ENCODE assay signal across 9 mouse cellular contexts in the genomic region with DNA sequence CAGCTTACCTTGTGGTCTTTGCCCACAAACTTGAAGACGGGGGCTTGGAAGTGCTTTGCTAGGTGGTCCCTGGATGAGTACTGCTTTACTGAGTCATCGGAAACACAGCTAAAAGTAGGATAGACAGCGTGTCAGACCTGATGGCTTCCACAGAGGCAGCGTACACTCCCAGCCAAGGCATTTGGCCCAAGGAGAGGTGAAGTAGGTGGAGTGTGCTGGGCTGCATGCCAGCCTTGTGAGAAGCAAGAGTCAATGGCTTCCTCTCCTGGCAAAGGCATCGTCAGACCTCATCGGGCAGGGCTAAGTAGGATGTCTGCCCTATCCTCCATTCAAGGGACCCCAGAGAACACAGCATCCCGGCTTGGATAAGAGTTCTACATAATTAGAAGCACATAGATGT. TPM values are rescaled to one million over a fixed set of nuclear protein-coding genes. Genes with fewer than 3 reads are reported as not detected.
DNase-seq lines count a peak whose midpoint lies in the region; ATAC-seq and TF ChIP-seq lines count a peak whose summit lies in the region.
"Had no signal": no experiment of that assay in that cellular context is flagged by ENCODE, and none has a peak within 500 bp of the region (broad histone marks: within the 10 kb centered on the region; RNA-seq: fewer than 3 reads in every experiment).

No protein-coding gene starts in this region.

- 59% methylated on average over 7 of the region's 7 CpGs for WGBS in embryonic facial prominence, embryonic 15.5 days
- WGBS in stomach, embryonic 15.5 days = 76% methylated on average over 7 of the region's 7 CpGs
- 74% methylated on average over 7 of the region's 7 CpGs for WGBS in thymus, adult 2 months

- no peak overlapping the region for H3K9ac ChIP-seq in embryonic facial prominence, embryonic 15.5 days
- no peak overlapping the region for H3K9ac ChIP-seq in stomach, embryonic 15.5 days
- H3K9ac ChIP-seq: limb, embryonic 12.5 days had no signal

- no peaks in the 10 kb centered on the region for H3K27me3 ChIP-seq in embryonic facial prominence, embryonic 15.5 days
- no peaks in the 10 kb centered on the region for H3K27me3 ChIP-seq in stomach, embryonic 15.5 days (replicated peaks)
- no peaks in the 10 kb centered on the region for H3K27me3 ChIP-seq in thymus, adult 2 months (ENCODE audit: control insufficient read depth, insufficient read depth, low read length)
- H3K27me3 ChIP-seq: limb, embryonic 12.5 days had no signal

- TF ChIP-seq POLR2A in thymus, adult 2 months (IDR thresholded peaks at IDR 0.05; ENCODE audit: control insufficient read depth, extremely low read depth, insufficient read depth, low read length, poor library complexity) = no peak

- no peaks in the 10 kb centered on the region for H3K9me3 ChIP-seq in embryonic facial prominence, embryonic 15.5 days (replicated peaks)
- no peaks in the 10 kb centered on the region for H3K9me3 ChIP-seq in stomach, embryonic 15.5 days
- H3K9me3 ChIP-seq: limb, embryonic 12.5 days had no signal

- 0 out of 2 replicates have a peak, but pooled peaks have one; percentile 4 for ATAC-seq in embryonic facial prominence, embryonic 15.5 days (ENCODE audit: insufficient number of reproducible peaks, low FRiP score, low TSS enrichment, low read depth)
- ATAC-seq in stomach, embryonic 15.5 days (ENCODE audit: insufficient read depth, low FRiP score, low read depth) = 0 out of 2 replicates have a peak, but pooled peaks have one; percentile 14
- ATAC-seq in erythroblast, adult 5-6 weeks (replicated peaks; ENCODE audit: low FRiP score, poor library complexity, severe bottlenecking) = no peak

- no peak overlapping the region for H3K4me2 ChIP-seq in embryonic facial prominence, embryonic 15.5 days (replicated peaks)
- H3K4me2 ChIP-seq in stomach, embryonic 15.5 days = no peak overlapping the region
- H3K4me2 ChIP-seq: limb, embryonic 12.5 days had no signal

- peaks cover 6% of the 10 kb centered on the region; the same call in 1 of the 2 replicates for H3K4me1 ChIP-seq in embryonic facial prominence, embryonic 15.5 days
- H3K4me1 ChIP-seq in stomach, embryonic 15.5 days = no peaks in the 10 kb centered on the region
- peaks cover 5% of the 10 kb centered on the region for H3K4me1 ChIP-seq in thymus, adult 2 months (replicated peaks; ENCODE audit: control insufficient read depth, insufficient read depth, low read length)

- no peak for TF ChIP-seq CTCF in thymus, adult 2 months (IDR thresholded peaks at IDR 0.05; ENCODE audit: borderline replicate concordance, control insufficient read depth, extremely low read depth, insufficient read depth, low read length, poor library complexity)

- H3K4me3 ChIP-seq in embryonic facial prominence, embryonic 15.5 days (replicated peaks) = no peak overlapping the region
- no peak overlapping the region for H3K4me3 ChIP-seq in stomach, embryonic 15.5 days (replicated peaks)
- H3K4me3 ChIP-seq in thymus, adult 2 months (ENCODE audit: control insufficient read depth, insufficient read depth, low read length) = no peak overlapping the region
- H3K4me3 ChIP-seq: limb, embryonic 12.5 days had no signal

- peak; percentile 35 for DNase-seq in ovary, postnatal 36 days (ENCODE audit: low spot score)
- DNase-seq in ovary, adult 18-20 months (ENCODE audit: low spot score) = no peak
- peak; percentile 26 to 60 for DNase-seq in kidney, adult 8-10 months
- no peak for DNase-seq in thymus, adult 2 months
- no peak for DNase-seq in left cerebral cortex, adult 9 months (ENCODE audit: low spot score in 2 of 2)

- no peaks in the 10 kb centered on the region for H3K36me3 ChIP-seq in embryonic facial prominence, embryonic 15.5 days
- H3K36me3 ChIP-seq in stomach, embryonic 15.5 days = no peaks in the 10 kb centered on the region
- no peaks in the 10 kb centered on the region for H3K36me3 ChIP-seq in thymus, adult 2 months (ENCODE audit: control insufficient read depth, insufficient read depth, low read length)
- H3K36me3 ChIP-seq: limb, embryonic 12.5 days had no signal

- H3K27ac ChIP-seq in embryonic facial prominence, embryonic 15.5 days (replicated peaks) = no peak overlapping the region
- no peak overlapping the region for H3K27ac ChIP-seq in stomach, embryonic 15.5 days
- H3K27ac ChIP-seq in thymus, adult 2 months (ENCODE audit: control insufficient read depth, insufficient read depth, low read length) = no peak overlapping the region
- H3K27ac ChIP-seq: limb, embryonic 12.5 days had no signal

RNA-seq across cellular contexts. Expression of gene Oit3, which starts 16.2 kb away (rescaled TPM):
- polyA plus RNA-seq in embryonic facial prominence, embryonic 15.5 days (2015; fragmentation: Nextera tagmentation; extraction: Ambion mirVana) = 0.40 and 0.62 TPM in 2 replicates
- 2.6 and 3.3 TPM in 2 replicates for polyA plus RNA-seq in stomach, embryonic 15.5 days (2015; fragmentation: Nextera tagmentation; extraction: Ambion mirVana)
- polyA plus RNA-seq in thymus, adult 2 months (2012; rRNA removed) = 0.18 and 0.35 TPM in 2 replicates
- total RNA-seq in erythroblast, adult 5-6 weeks (2015; ENCODE audit: low replicate concordance) = not detected in 2 replicates
- not detected in 2 replicates for total RNA-seq in erythroblast, adult 5-6 weeks (2017; ENCODE audit: low replicate concordance)

RNA-seq across cellular contexts. Expression of gene Pla2g12b, which starts 21.9 kb away (rescaled TPM):
- polyA plus RNA-seq in embryonic facial prominence, embryonic 15.5 days (2015; fragmentation: Nextera tagmentation; extraction: Ambion mirVana) = 0.20 TPM in 1 of 2 replicates, not detected in the other
- polyA plus RNA-seq in stomach, embryonic 15.5 days (2015; fragmentation: Nextera tagmentation; extraction: Ambion mirVana) = 12.1 and 12.9 TPM in 2 replicates
- 0.23 TPM in 1 of 2 replicates, not detected in the other for polyA plus RNA-seq in thymus, adult 2 months (2012; rRNA removed)
- not detected in 2 replicates for total RNA-seq in erythroblast, adult 5-6 weeks (2015; ENCODE audit: low replicate concordance)
- total RNA-seq in erythroblast, adult 5-6 weeks (2017; ENCODE audit: low replicate concordance) = not detected in 2 replicates
- polyA plus RNA-seq: limb, embryonic 12.5 days had no signal

RNA-seq across cellular contexts. Expression of gene Gm10273, which starts 29.9 kb away (rescaled TPM):
- polyA plus RNA-seq in embryonic facial prominence, embryonic 15.5 days (2015; fragmentation: Nextera tagmentation; extraction: Ambion mirVana) = 9.1 TPM in 1 of 2 replicates, not detected in the other
- polyA plus RNA-seq in stomach, embryonic 15.5 days (2015; fragmentation: Nextera tagmentation; extraction: Ambion mirVana) = 3.1 and 58.1 TPM in 2 replicates
- polyA plus RNA-seq in thymus, adult 2 months (2012; rRNA removed) = 9.7 and 11.5 TPM in 2 replicates
- total RNA-seq in erythroblast, adult 5-6 weeks (2015; ENCODE audit: low replicate concordance) = 2.3 and 13.4 TPM in 2 replicates
- total RNA-seq in erythroblast, adult 5-6 weeks (2017; ENCODE audit: low replicate concordance) = 14.7 and 49.6 TPM in 2 replicates
- polyA plus RNA-seq: limb, embryonic 12.5 days had no signal

Comparison
In these comparisons a context has a peak if more than half of its experiments do, and no peak if none do; other contexts are left out.
1. DNase-seq: peak in ovary, postnatal 36 days (single experiment) and kidney, adult 8-10 months (2 of 2); none in ovary, adult 18-20 months (single experiment), thymus, adult 2 months (single experiment) and left cerebral cortex, adult 9 months (0 of 2).
2. RNA of gene Pla2g12b, which starts 21.9 kb away (polyA plus RNA-seq): 12.1 to 12.9 TPM in stomach, embryonic 15.5 days; 0.20 TPM in embryonic facial prominence, embryonic 15.5 days and 0.23 TPM in thymus, adult 2 months; every median in the first group is over 10 times any median in the second.